Comparison of ENCODE assay signal across 8 mouse cellular contexts in the genomic region with DNA sequence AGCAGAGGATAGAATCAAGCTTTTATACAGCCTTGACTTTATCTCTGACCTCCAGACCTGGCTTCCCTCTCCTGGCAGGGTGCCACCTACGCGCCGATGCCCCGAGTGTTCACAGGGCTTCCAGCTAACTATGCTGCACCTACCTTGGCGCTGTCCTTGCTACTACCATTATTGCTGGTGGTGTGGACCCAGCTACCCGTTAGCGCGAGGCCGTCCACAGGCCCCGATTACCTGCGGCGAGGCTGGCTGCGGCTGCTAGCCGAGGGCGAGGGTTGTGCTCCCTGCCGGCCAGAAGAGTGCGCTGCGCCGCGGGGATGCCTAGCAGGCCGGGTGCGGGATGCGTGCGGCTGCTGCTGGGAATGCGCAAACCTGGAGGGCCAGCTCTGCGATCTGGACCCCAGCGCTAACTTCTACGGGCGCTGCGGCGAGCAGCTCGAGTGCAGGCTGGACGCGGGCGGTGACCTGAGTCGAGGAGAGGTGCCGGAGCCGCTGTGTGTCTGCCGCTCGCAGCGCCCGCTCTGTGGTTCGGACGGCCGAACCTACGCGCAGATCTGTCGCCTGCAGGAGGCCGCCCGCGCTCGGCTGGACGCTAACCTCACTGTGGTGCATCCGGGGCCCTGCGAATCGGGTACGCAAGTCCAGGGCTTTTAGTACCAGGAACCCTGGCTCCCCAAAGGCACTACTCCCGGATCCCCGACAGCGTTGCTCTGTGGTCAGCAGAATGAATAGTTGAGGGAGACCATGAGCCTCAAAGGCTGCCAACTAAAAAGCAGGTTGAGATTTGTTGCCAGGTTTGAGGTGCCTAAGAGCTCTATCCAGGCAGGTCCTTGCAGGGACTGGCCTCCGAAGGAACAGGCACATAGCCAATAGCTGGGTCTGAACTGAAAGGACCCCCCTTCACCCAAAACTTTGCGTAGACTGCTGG. TPM values are rescaled to one million over a fixed set of nuclear protein-coding genes. Genes with fewer than 3 reads are reported as not detected.
DNase-seq lines count a peak whose midpoint lies in the region; ATAC-seq and TF ChIP-seq lines count a peak whose summit lies in the region.

No protein-coding gene starts in this region.

- WGBS in limb, embryonic 10.5 days = under 1% methylated on average over 62 of the region's 62 CpGs
- under 1% methylated on average over 62 of the region's 62 CpGs for WGBS in midbrain, embryonic 10.5 days

- H3K27ac ChIP-seq in limb, embryonic 10.5 days = peak overlapping the region; percentile 12; the same call in 1 of the 2 replicates
- H3K27ac ChIP-seq in midbrain, embryonic 10.5 days (replicated peaks) = no peak overlapping the region

- peak; percentile 31; the same call in 1 of the 2 replicates for TF ChIP-seq CTCF in G1E (IDR thresholded peaks at IDR 0.05; ENCODE audit: low read depth, low read length)

- peaks cover 6% of the 10 kb centered on the region; the same call in 1 of the 2 replicates for H3K9me3 ChIP-seq in G1E (replicated peaks)
- H3K9me3 ChIP-seq in limb, embryonic 10.5 days (replicated peaks) = no peaks in the 10 kb centered on the region
- H3K9me3 ChIP-seq in midbrain, embryonic 10.5 days (replicated peaks) = no peaks in the 10 kb centered on the region

- H3K36me3 ChIP-seq in G1E (replicated peaks) = no peaks in the 10 kb centered on the region
- H3K36me3 ChIP-seq in limb, embryonic 10.5 days = no peaks in the 10 kb centered on the region
- H3K36me3 ChIP-seq in midbrain, embryonic 10.5 days = no peaks in the 10 kb centered on the region

- ATAC-seq in G1E (ENCODE audit: extremely low read depth, insufficient number of reproducible peaks, low FRiP score, poor library complexity, severe bottlenecking) = no peak
- peak; percentile 39 for ATAC-seq in erythroblast, adult 5-6 weeks (replicated peaks; ENCODE audit: low FRiP score, poor library complexity, severe bottlenecking)

- H3K4me1 ChIP-seq in G1E (ENCODE audit: insufficient read depth, low read depth, low read length) = peaks cover 84% of the 10 kb centered on the region
- peaks cover 61% of the 10 kb centered on the region for H3K4me1 ChIP-seq in limb, embryonic 10.5 days
- H3K4me1 ChIP-seq in midbrain, embryonic 10.5 days = peaks cover 68% of the 10 kb centered on the region

- H3K4me3 ChIP-seq in G1E (ENCODE audit: low read depth, low read length) = peak overlapping the region; percentile 72
- peak overlapping the region; percentile 41 for H3K4me3 ChIP-seq in limb, embryonic 10.5 days
- peak overlapping the region; percentile 75 for H3K4me3 ChIP-seq in midbrain, embryonic 10.5 days

- H3K27me3 ChIP-seq in G1E (ENCODE audit: insufficient read depth, low read length) = peaks cover 29% of the 10 kb centered on the region
- H3K27me3 ChIP-seq in limb, embryonic 10.5 days (ENCODE audit: low read depth, poor library complexity, severe bottlenecking) = peaks cover 83% of the 10 kb centered on the region
- peaks cover 87% of the 10 kb centered on the region for H3K27me3 ChIP-seq in midbrain, embryonic 10.5 days (ENCODE audit: low read depth, poor library complexity, severe bottlenecking)

- DNase-seq in G1E (ENCODE audit: low spot score) = peak; percentile 49
- DNase-seq in adrenal gland, postnatal 4 days (ENCODE audit: low spot score in 2 of 2) = peak; percentile 37
- peak; percentile 73 for DNase-seq in heart, postnatal 4 days
- DNase-seq in limb, embryonic 10.5 days (ENCODE audit: low spot score) = peak; percentile 80
- peak; percentile 75 for DNase-seq in midbrain, embryonic 10.5 days (ENCODE audit: low spot score)
- DNase-seq in spleen, postnatal 4 days (ENCODE audit: low spot score in 2 of 2) = peak; percentile 70 to 84
- DNase-seq in frontal cortex, postnatal 36 days (ENCODE audit: low spot score in 2 of 2) = no peak

RNA-seq across cellular contexts. Expression of gene Kazald1, which starts 1.8 kb away (rescaled TPM):
- total RNA-seq in G1E (2014; fragmentation: Nextera tagmentation) = 0.60 TPM in 1 of 2 replicates, not detected in the other
- total RNA-seq in G1E (2017) = 0.35 and 0.49 TPM in 2 replicates
- polyA plus RNA-seq in G1E (2012) = 0.39 and 0.41 TPM in 2 replicates
- total RNA-seq in adrenal gland, postnatal 4 days (2021) = 1 to 10 TPM; 7.5 TPM
- total RNA-seq in erythroblast, adult 5-6 weeks (2015; ENCODE audit: low replicate concordance) = not detected in 2 replicates
- total RNA-seq in erythroblast, adult 5-6 weeks (2017; ENCODE audit: low replicate concordance) = not detected in 2 replicates
- total RNA-seq in heart, postnatal 4 days (2021) = 1 to 10 TPM; 5.1 to 6.2 TPM
- 1.0 and 1.5 TPM in 2 replicates for polyA plus RNA-seq in limb, embryonic 10.5 days (2016; fragmentation: Nextera tagmentation; extraction: Ambion mirVana)
- polyA plus RNA-seq in midbrain, embryonic 10.5 days (2016; fragmentation: Nextera tagmentation; extraction: Ambion mirVana) = 0.38 and 0.39 TPM in 2 replicates

RNA-seq across cellular contexts. Expression of gene Sfxn3, which starts 29.5 kb away (rescaled TPM):
- total RNA-seq in G1E (2014; fragmentation: Nextera tagmentation) (26.1 and 34.6 TPM in 2 replicates), G1E (2017) (7.4 TPM in 2 replicates)
- polyA plus RNA-seq in G1E (2012) = 4.4 and 6.7 TPM in 2 replicates
- total RNA-seq in adrenal gland, postnatal 4 days (2021) = 10 to 100 TPM; 70.9 to 72.4 TPM
- 9.4 and 16.7 TPM in 2 replicates for total RNA-seq in erythroblast, adult 5-6 weeks (2015; ENCODE audit: low replicate concordance)
- 3.4 and 3.8 TPM in 2 replicates for total RNA-seq in erythroblast, adult 5-6 weeks (2017; ENCODE audit: low replicate concordance)
- 10 to 100 TPM; 26.3 to 27.2 TPM for total RNA-seq in heart, postnatal 4 days (2021)
- 4.6 and 8.4 TPM in 2 replicates for polyA plus RNA-seq in limb, embryonic 10.5 days (2016; fragmentation: Nextera tagmentation; extraction: Ambion mirVana)
- polyA plus RNA-seq in midbrain, embryonic 10.5 days (2016; fragmentation: Nextera tagmentation; extraction: Ambion mirVana) = 8.3 and 15.3 TPM in 2 replicates

RNA-seq across cellular contexts. Expression of gene Pdzd7, which starts 31.3 kb away (rescaled TPM):
- total RNA-seq in G1E (2014; fragmentation: Nextera tagmentation) = not detected in 2 replicates
- 0.05 TPM in 1 of 2 replicates, not detected in the other for total RNA-seq in G1E (2017)
- 0.02 and 0.04 TPM in 2 replicates for polyA plus RNA-seq in G1E (2012)
- under 1 TPM; 0.25 to 0.34 TPM for total RNA-seq in adrenal gland, postnatal 4 days (2021)
- not detected in 2 replicates for total RNA-seq in erythroblast, adult 5-6 weeks (2015; ENCODE audit: low replicate concordance)
- total RNA-seq in erythroblast, adult 5-6 weeks (2017; ENCODE audit: low replicate concordance) = 0.28 TPM in 1 of 2 replicates, not detected in the other
- total RNA-seq in heart, postnatal 4 days (2021) = not detected
- 0.20 and 0.28 TPM in 2 replicates for polyA plus RNA-seq in limb, embryonic 10.5 days (2016; fragmentation: Nextera tagmentation; extraction: Ambion mirVana)
- 0.19 and 0.34 TPM in 2 replicates for polyA plus RNA-seq in midbrain, embryonic 10.5 days (2016; fragmentation: Nextera tagmentation; extraction: Ambion mirVana)

Comparison
In these comparisons a context has a peak if more than half of its experiments do, and no peak if none do; other contexts are left out.
1. DNase-seq: peak in G1E (single experiment), adrenal gland, postnatal 4 days (2 of 2), heart, postnatal 4 days (single experiment), limb, embryonic 10.5 days (single experiment), midbrain, embryonic 10.5 days (single experiment) and spleen, postnatal 4 days (2 of 2); none in frontal cortex, postnatal 36 days (0 of 2).
2. Peak in every context shown above with its lines, with median percentiles within 50 percentile points of each other: H3K4me3 ChIP-seq.